Mouse (Mus musculus) E14TG2a.4 (cell line): ENCODE results near the gene Srp68.

ENCODE experiments used
- CTCF ChIP-seq: conservative IDR thresholded peaks from 2 replicates; pipeline ENCODE4 v1.5.1; 2014; ENCODE audit warnings: low read length
- NANOG ChIP-seq: IDR thresholded peaks from 2 replicates; pipeline ENCODE4 v1.6.1; 2014; ENCODE audit warnings: borderline replicate concordance, low read length, mixed read lengths
- POU5F1 ChIP-seq: IDR thresholded peaks from 2 replicates; pipeline ENCODE4 v1.6.1; 2014; ENCODE audit warnings: low read length, borderline replicate concordance

DNA sequence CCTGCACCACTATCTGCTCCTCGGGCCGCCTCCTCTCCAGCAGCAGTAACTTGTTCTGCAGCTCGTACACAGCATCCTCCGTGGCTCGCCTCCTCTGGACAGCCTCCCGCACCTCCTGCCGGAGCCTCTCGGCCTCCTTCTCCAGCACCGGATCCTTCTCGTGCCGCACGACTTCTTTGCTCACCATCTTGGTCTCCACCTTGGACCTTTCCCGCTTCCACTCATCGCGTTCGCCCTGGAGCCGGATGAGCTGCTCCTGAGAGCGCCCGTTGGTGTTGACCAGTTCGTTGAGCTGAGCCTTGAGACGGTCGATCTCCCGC, 51.3 kb downstream of the Srp68 start:
- TF ChIP-seq CTCF: no peak
- TF ChIP-seq POU5F1: no peak
- no peak for TF ChIP-seq NANOG
